Mouse (Mus musculus) heart, postnatal 0 days (tissue): ENCODE data around the gene Uhrf1bp1.

Experiments
- CTCF ChIP-seq: IDR thresholded peaks from 2 replicates; pipeline ENCODE4 v1.5.1; 2016; ENCODE audit warnings: antibody characterized with exemption, control low read depth, low read depth
- EP300 ChIP-seq: IDR thresholded peaks from 2 replicates; pipeline ENCODE4 v1.6.1; 2016; ENCODE audit warnings: antibody characterized with exemption, low read depth

DNA sequence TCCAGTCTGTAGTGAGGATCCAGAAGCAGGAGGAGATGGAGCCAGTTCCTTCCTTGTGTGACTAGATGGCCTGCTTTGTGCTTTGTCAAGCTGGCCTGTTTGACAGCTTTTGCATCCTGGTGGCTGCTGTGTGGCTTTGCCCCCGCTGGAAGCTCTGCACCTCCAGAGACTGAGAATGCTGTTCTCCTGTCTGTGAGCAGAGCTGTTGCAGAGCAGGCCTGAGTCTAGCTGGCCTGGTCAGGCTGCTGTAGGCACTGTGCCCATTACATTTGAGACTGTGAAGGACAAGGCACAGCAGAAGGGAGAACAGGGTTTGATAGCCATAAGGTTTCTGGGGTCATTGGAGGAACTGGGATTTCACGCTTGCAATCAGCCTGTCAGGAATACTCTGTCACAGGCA, 85.5 kb downstream of the Uhrf1bp1 start:
- no peak for TF ChIP-seq CTCF
- no peak for TF ChIP-seq EP300
